Mouse (Mus musculus): Measurements from ENCODE around the gene Il2ra.
"Not testable (repeated sequence)": the region's sequence is repeated elsewhere in the genome, so short reads cannot be mapped to it uniquely, and the experiment has no call there.

Gene Il2ra

GRCm38 (mm10) chr2:11642451-11642941 lies at the start of gene Il2ra:
Gene Il2ra (plus strand): TSS chr2:11642807.
- no peak for DNase-seq (ENCODE audit: low spot score)

GRCm38 (mm10) chr2:11596690-11597089 lies 45.9 kb upstream of the Il2ra start:
- DNase-seq (ENCODE audit: low spot score): no peak

DNA sequence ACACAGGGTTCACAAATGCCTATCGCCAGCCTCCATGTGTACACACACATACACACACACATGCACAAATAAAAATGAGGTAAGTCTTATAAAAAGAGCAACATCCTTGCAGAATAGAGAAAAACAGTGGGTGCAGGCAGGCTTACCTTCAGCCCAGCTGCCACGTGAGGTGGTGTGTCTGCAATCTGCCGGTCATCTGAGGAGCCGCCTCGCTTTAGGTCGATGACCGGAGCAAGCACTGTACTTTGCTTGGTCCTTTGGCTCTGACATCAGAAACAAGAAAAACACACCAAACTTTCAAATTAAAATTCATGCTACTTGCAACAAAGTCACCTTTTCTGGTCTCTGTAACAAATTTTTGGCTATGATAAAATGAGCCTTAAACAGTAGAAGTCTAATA lies 44.7 kb upstream of the Il2ra start:
- DNase-seq (ENCODE audit: low spot score): no peak

DNA sequence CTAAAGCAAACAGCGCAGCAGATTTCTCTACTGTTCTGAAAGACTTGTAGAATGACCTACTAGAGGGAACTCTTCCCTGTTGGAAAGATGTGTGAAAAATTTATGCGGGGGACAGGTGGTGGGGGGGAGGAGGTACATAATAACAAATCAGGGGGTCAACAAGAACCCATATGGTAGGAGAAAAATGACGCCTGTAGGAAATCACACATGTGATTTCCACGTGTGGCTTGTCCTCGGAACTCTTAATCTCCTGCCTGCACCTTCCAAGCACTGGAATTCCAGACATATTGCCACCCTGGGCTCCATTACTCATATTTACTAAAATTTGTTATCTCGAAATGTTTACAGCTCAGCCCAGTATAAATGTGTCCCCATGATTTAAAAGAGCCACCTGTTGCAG lies 40.8 kb upstream of the Il2ra start:
- no peak for DNase-seq (ENCODE audit: low spot score)

GRCm38 (mm10) chr2:11602506-11603489 lies 39.8 kb upstream of the Il2ra start:
- peak; percentile 95 for DNase-seq (ENCODE audit: low spot score)

DNA sequence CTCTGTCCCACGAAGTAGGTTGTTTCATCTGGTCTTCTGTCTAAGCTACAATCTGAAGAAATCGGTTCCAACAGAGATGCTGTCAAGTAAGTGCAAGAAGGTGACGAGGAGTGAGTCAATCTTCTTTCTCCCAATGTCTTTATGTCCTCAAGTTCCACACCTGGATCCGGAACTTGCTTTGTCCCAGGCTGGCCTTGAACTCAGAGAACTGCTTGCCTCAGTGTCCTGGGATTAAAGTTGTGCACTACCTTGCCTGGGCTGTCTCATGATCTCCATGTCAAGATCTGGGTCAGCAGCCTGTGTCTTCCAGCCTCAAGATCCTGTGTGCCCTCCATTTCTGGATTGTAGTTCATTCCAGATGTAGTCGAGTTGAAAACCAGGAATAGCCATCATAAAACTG lies 38.6 kb upstream of the Il2ra start, which contains the start of gene Rbm17:
Gene Rbm17 (minus strand): TSS at position 101 of the 400 bp plus-strand sequence.
- no peak for DNase-seq (ENCODE audit: low spot score)

DNA sequence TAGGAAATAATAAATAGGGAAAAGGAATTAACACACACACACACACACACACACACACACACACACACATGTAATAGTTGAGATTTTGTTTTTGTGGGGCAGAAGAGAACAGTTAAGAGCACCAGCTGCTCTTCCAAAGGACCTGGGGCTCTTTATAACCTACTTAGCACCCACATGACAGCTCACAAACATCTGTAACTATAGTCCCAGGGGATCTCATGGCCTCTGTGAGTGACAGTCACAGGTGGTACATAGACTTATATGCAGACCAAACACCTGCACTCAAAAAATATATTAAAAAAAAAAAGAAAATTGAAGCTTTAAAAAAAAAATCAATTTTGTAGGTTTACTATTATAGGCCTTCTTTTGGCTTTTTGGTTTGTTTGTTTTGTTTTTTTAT lies 37.7 kb upstream of the Il2ra start:
- no peak for DNase-seq (ENCODE audit: low spot score)

DNA sequence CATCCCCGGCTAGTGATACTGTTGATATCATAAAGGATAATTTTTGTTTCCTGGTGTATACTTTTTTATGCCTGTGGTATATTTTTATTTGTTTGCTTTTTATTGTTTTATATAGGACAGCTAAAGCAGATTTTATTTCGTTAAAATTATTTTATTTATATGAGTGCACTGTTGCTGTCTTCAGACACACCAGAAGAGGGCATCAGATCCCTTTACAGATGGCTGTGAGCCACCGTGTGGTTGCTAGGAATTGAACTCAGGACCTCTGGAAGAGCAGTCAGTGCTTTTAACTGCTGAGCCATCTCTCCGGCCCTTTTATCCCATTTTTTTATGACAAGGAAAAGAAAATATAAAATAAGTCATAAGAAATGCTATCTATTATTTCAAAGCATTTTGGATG lies 35.9 kb upstream of the Il2ra start:
- not testable (repeated sequence) for DNase-seq (ENCODE audit: low spot score)

- not testable (repeated sequence) for DNase-seq (ENCODE audit: low spot score)
Measured at GRCm38 (mm10) chr2:11612939-11613338, 29.7 kb upstream of the Il2ra start.

GRCm38 (mm10) chr2:11616846-11617245 lies 25.8 kb upstream of the Il2ra start:
- no peak for DNase-seq (ENCODE audit: low spot score)

DNA sequence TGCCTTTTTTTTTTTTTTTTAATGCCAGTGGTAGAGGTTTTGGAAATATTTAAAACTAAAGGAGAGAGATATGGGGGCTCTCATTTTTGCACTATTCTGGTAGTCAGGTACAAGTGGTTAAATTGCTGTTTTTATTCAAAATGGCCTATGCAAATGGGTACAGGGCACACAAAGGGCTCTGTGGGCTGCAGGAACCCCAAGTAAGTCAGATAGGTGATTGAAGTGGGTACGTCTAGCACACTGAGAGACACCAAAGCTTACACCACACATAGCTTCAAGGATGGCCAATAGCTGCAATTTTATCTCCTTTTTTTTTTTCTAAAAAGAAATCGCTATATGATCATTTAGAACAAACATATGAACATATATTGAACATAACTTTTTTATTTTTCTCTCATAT lies 23.0 kb upstream of the Il2ra start:
- DNase-seq (ENCODE audit: low spot score): no peak

- no peak for DNase-seq (ENCODE audit: low spot score)
Measured at GRCm38 (mm10) chr2:11623173-11623572, 19.4 kb upstream of the Il2ra start.

DNA sequence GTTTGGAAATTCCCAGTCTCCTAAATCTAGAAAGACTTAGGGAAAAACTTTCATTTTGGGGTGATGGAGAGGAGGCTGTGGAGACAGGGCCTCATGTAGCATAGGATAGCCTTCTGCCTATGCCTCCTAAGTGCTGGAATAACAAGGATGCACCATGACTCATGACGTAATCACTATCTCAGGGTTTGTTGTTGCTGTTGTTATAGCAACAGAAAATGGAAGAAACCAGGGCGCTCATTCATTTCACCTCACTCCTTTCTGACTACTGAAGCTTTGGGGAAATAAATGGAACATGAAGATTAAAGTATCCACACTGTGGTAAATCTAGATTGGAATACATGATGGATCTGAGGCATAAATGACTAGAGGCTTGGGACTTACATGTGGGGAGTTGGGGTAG lies 18.9 kb upstream of the Il2ra start:
- DNase-seq (ENCODE audit: low spot score): no peak

DNA sequence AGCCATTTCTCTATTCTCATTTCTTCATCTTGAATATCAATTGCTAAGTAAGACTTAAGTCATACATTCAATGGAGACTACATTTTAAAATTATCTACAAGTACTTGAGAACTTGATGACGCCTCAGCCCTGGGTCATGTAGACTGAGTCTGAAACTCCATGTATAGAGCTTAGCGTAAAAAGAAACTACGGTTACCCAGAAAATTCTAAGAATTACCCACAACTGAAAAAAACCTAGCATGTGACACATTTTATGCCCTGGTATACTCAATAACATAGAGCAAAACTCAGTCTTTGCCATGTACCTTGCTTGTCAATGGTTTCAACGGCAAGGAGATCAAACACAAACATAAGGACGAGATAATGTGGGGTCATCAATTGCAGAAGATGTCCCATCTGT lies 16.7 kb upstream of the Il2ra start, which contains the start of gene Gm17490:
Gene Gm17490 (minus strand): TSS at position 375 of the 400 bp plus-strand sequence.
- no peak for DNase-seq (ENCODE audit: low spot score)

- DNase-seq (ENCODE audit: low spot score): no peak
Measured at GRCm38 (mm10) chr2:11635035-11635434, 7.6 kb upstream of the Il2ra start.

DNA sequence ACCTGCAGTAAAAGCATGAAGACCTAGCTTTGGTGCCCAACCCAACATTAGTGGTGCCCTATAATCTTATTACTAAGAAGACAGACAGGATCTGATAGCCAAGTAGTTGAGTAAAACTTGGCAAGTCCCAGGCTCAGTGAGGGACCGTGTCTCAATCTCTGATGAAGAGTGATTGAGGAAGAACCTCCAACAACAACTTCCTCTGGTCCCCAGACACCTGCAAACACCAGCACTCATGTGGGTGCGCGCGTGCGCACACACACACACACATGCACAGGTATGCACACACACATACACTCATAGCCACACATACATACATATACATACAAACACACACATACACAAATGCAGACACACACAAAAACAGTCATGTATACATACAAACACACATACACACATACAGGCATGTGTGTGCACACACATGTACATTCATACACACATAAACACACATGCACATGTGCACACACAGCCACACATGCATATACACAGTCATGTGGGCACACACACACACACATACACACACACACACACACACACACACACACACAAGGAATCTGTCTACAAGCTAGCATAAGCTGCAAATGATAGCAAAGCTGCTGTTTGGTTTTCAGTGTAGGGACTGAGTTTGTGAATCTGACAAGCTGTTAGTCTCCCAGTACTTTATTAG lies 7.0 kb upstream of the Il2ra start:
- DNase-seq (ENCODE audit: low spot score): no peak

- no peak for DNase-seq (ENCODE audit: low spot score)
Measured at GRCm38 (mm10) chr2:11636138-11636480, 6.5 kb upstream of the Il2ra start.

GRCm38 (mm10) chr2:11637115-11637514 lies 5.5 kb upstream of the Il2ra start:
- DNase-seq (ENCODE audit: low spot score): no peak

GRCm38 (mm10) chr2:11644057-11644456 lies 1.4 kb downstream of the Il2ra start:
- no peak for DNase-seq (ENCODE audit: low spot score)

GRCm38 (mm10) chr2:11645297-11645696 lies 2.7 kb downstream of the Il2ra start:
- DNase-seq (ENCODE audit: low spot score): no peak

- DNase-seq (ENCODE audit: low spot score): no peak
Measured at GRCm38 (mm10) chr2:11651476-11651875, 8.9 kb downstream of the Il2ra start.

DNA sequence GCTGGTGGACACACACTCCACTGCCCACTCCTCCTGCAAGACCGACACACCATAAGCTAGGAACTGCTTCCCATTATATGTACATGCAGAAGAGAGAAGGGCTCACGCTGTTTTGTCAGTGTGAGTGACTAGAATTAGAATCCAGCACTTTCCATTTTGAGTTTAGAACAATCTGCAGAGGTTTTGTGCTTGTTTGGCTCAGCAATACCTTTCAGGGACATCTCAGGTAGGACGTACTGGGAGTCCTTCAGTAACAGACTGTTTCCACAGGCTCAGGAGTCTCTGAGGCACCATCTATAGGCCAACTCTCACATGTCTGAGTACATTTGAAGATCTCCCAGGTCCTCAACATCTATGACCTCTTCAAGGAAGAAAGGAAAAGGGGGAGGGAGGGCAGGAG lies 9.6 kb downstream of the Il2ra start:
- no peak for DNase-seq (ENCODE audit: low spot score)

- no peak for DNase-seq (ENCODE audit: low spot score)
Measured at GRCm38 (mm10) chr2:11652780-11653179, 10.2 kb downstream of the Il2ra start.

Data from ovary, postnatal 36 days (tissue).